Mouse (Mus musculus): ENCODE results near the gene Neil3. TPM values are rescaled to one million over a fixed set of nuclear protein-coding genes. Genes with fewer than 3 reads are reported as not detected.
"Not testable (repeated sequence)": the region's sequence is repeated elsewhere in the genome, so short reads cannot be mapped to it uniquely, and the experiment has no call there.

The Neil3 gene
- polyA plus RNA-seq, 1 experiment: 0.44 TPM

DNA sequence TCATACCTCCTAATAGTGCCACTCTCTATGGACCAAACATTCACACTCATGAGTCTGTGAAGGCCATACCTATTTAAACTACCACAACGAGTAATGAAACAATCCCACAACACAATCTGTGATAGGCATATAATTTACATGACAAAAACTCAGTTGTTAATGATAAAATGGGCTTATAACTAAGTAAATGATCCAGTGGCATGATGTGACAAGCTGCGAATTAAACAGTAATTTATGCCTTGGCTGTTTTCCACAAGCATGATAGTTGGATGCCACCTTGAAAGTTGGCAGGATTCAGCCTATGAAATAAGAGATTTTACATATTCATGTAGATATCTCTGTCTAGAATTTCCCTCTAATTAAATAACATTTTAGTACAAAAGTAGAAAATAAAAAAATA lies 99.3 kb downstream of the Neil3 start:
- Histone ChIP-seq H3K27me3 (ENCODE audit: control insufficient read depth, insufficient read depth, low read length) (no peaks in the 10 kb centered on the region), H3K27ac (ENCODE audit: insufficient read depth, low read depth, low read length) (no peak overlapping the region), H3K36me3 (ENCODE audit: control insufficient read depth, insufficient read depth, low read length) (no peaks in the 10 kb centered on the region), H3K4me1 (ENCODE audit: control insufficient read depth, insufficient read depth, insufficient read length, low read length) (no peaks in the 10 kb centered on the region), H3K4me3 (ENCODE audit: low read depth, low read length) (no peak overlapping the region)
- 80% methylated on average over 2 of the region's 2 CpGs for WGBS
- TF ChIP-seq CTCF (IDR thresholded peaks at IDR 0.05; ENCODE audit: extremely low read depth, insufficient read length, insufficient replicate concordance, low read depth, low read length) (no peak), POLR2A (IDR thresholded peaks at IDR 0.05; ENCODE audit: low read depth, low read length) (no peak)

DNA sequence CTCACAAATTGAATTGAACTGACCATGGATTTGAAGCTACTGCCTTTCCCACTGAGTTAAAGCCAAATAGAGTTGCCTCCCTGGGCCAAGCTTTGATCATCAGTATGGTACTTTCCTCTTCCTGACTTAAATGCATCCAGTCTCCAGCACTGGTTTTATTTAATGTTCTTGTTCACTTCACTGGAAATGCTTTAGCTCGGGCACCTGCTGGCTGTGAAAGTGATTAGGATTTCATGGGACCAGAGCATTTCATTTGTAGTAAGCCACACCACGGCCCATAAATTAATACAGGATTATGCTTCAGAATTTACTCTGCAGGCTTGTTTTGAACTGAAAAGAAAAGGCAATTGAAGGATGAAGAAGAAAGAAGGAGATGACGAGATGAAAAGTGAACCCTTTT lies 100.8 kb downstream of the Neil3 start:
- H3K36me3 ChIP-seq (ENCODE audit: control insufficient read depth, insufficient read depth, low read length); H3K4me1 ChIP-seq (ENCODE audit: control insufficient read depth, insufficient read depth, insufficient read length, low read length); H3K27me3 ChIP-seq (ENCODE audit: control insufficient read depth, insufficient read depth, low read length); H3K27ac ChIP-seq (ENCODE audit: insufficient read depth, low read depth, low read length); H3K4me3 ChIP-seq (ENCODE audit: low read depth, low read length): not testable (repeated sequence)
- 78% methylated on average over 3 of the region's 3 CpGs for WGBS

Other genes starting within 250 kb of the Neil3 start
- 1.5 and 1.8 TPM in 2 replicates for gene Aga, start 127.3 kb downstream of the Neil3 start, polyA plus RNA-seq (2012; rRNA removed)

All from small intestine, adult 2 months (tissue).